Mouse (Mus musculus) embryonic facial prominence, embryonic 10.5 days (tissue): ENCODE data around the gene Bcan. TPM values are rescaled to one million over a fixed set of nuclear protein-coding genes. Genes with fewer than 3 reads are reported as not detected.
A peak's percentile ranks its signal among the peaks of the same experiment; 100 is the strongest.

ENCODE experiments used
- DNase-seq: peaks from one replicate; pipeline ENCODE4 v3.0.0-alpha.2; 2017; ENCODE audit warnings: low spot score
- H3K27ac ChIP-seq: fragments of 300-500 bp; sonication (generic); replicated peaks from 2 replicates; pipeline ENCODE4 v1.5.1; 2016; ENCODE audit warnings: mild to moderate bottlenecking
- H3K27me3 ChIP-seq: fragments of 300-500 bp; sonication (generic); replicated peaks from 2 replicates; pipeline ENCODE4 v1.6.1; 2016; ENCODE audit warnings: low read depth, mild to moderate bottlenecking; ENCODE audit not compliant: poor library complexity, severe bottlenecking
- H3K36me3 ChIP-seq: fragments of 300-500 bp; sonication (generic); replicated peaks from 2 replicates; pipeline ENCODE4 v1.6.1; 2016; ENCODE audit warnings: mild to moderate bottlenecking, moderate library complexity
- H3K4me1 ChIP-seq: fragments of 300-500 bp; sonication (generic); 2 replicates; pipeline ENCODE4 v1.6.1; 2016
- H3K4me3 ChIP-seq: fragments of 300-500 bp; sonication (generic); 2 replicates; pipeline ENCODE4 v1.5.1; 2016; ENCODE audit warnings: mild to moderate bottlenecking, moderate library complexity
- H3K9me3 ChIP-seq: fragments of 300-500 bp; sonication (generic); 2 replicates; pipeline ENCODE4 v1.6.1; 2016; ENCODE audit warnings: mild to moderate bottlenecking
- WGBS: fragments of 180-500 bp; shearing (Covaris S2); methylation state at CpG from one replicate; pipeline ENCODE4 v1.1.7; 2016; 5-methylcytosine and 5-hydroxymethylcytosine counted together
- polyA plus RNA-seq: library from polyadenylated mRNA; unstranded; fragments of >200 nt; fragmentation: Nextera tagmentation; extraction: Ambion mirVana; gene quantifications from 2 replicates; pipeline ENCODE4 v1.2.1, GENCODE M21; 2016

The Bcan gene
- polyA plus RNA-seq, 1 experiment from 2014 or later, result 0.32 TPM

- 8% methylated on average over 1 of the region's 1 CpGs for WGBS
- peak overlapping the region; percentile 94 for H3K27ac ChIP-seq
- peaks cover 5% of the 10 kb centered on the region; the same call in 1 of the 2 replicates for H3K27me3 ChIP-seq
- no peaks in the 10 kb centered on the region for H3K9me3 ChIP-seq
- H3K4me3 ChIP-seq, result peak overlapping the region; percentile 61
- peak; percentile 48 for DNase-seq
- H3K36me3 ChIP-seq, result peaks cover 14% of the 10 kb centered on the region
- H3K4me1 ChIP-seq, result peaks cover 45% of the 10 kb centered on the region
These were observed 41.1 kb downstream of the Bcan start for GRCm38 (mm10) chr3:87958967-87959366.

DNA sequence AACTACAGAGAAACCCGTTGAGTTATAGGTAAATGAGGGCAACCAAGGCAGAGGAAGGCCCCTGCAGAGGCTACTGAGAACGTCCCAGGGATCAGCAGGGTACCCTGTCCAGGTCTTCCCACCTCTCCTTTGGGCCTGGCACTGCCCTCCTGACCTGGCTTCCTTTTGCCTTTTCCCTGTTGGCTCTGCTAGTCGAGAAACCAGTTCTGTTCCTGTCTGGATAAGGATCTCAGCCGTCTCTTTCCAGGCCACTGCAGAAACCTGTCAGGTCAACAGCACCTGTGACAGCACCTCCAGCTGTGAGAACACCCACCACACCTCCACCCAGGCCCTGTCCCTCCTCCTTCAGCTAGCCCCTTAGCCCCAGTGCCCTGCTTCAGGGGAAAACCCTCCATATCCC lies 41.6 kb downstream of the Bcan start:
- peaks cover 46% of the 10 kb centered on the region for H3K4me1 ChIP-seq
- WGBS, result 21% methylated on average over 4 of the region's 4 CpGs
- H3K4me3 ChIP-seq, result peak overlapping the region; percentile 61
- H3K27ac ChIP-seq, result peak overlapping the region; percentile 94
- peaks cover 19% of the 10 kb centered on the region for H3K36me3 ChIP-seq
- H3K27me3 ChIP-seq, result peaks cover 5% of the 10 kb centered on the region; the same call in 1 of the 2 replicates
- no peak for DNase-seq
- no peaks in the 10 kb centered on the region for H3K9me3 ChIP-seq

- Histone ChIP-seq H3K36me3 (peaks cover 23% of the 10 kb centered on the region), H3K27ac (peak overlapping the region; percentile 94), H3K4me1 (peaks cover 50% of the 10 kb centered on the region), H3K4me3 (peak overlapping the region; percentile 61), H3K27me3 (peaks cover 5% of the 10 kb centered on the region; the same call in 1 of the 2 replicates), H3K9me3 (no peaks in the 10 kb centered on the region)
- WGBS, result 3% methylated on average over 1 of the region's 1 CpGs
- no peak for DNase-seq
These were observed 42.0 kb downstream of the Bcan start for GRCm38 (mm10) chr3:87958056-87958455.

DNA sequence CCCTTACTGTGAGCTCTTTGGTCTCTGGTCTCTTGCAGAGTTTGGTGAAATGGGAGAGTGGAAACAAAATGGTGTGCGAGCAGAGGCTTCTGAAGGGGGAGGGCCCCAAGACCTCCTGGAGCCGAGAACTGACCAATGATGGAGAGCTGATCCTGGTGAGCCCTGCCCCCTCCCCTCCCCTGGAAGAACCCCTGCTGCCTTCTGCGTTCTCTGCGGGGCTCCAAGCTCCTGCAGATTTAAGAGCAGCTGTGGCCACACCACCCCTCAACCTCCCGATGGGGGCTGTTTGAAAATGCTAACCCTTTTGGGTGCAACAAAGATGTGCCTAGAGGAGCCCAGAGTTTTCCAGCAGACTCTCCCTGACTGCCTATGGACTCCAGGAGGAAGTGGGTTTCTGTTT lies 47.6 kb downstream of the Bcan start:
- Histone ChIP-seq H3K4me3 (peak overlapping the region; percentile 78), H3K9me3 (no peaks in the 10 kb centered on the region), H3K36me3 (peaks cover 44% of the 10 kb centered on the region), H3K27ac (peak overlapping the region; percentile 74), H3K4me1 (peaks cover 68% of the 10 kb centered on the region), H3K27me3 (no peaks in the 10 kb centered on the region; the same call in 1 of the 2 replicates)
- DNase-seq, result peak; percentile 63
- WGBS, result 11% methylated on average over 5 of the region's 5 CpGs

DNA sequence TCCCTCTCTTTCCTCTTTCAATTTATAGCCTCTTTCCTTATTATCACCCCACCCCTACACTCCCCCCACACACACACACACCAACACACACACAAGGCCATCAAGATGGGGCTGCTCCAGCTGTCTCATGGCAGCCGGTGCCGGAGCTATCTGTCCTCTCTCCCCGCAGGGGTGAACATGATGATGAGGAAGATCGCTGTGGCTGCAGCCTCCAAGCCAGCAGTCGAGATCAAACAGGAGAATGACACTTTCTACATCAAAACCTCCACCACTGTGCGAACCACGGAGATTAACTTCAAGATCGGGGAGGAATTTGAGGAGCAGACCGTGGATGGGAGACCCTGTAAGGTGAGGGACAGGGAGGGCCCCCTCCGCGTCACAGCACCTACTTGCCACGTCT lies 48.1 kb downstream of the Bcan start:
- Histone ChIP-seq H3K9me3 (no peaks in the 10 kb centered on the region), H3K27ac (peak overlapping the region; percentile 74), H3K36me3 (peaks cover 44% of the 10 kb centered on the region), H3K27me3 (no peaks in the 10 kb centered on the region; the same call in 1 of the 2 replicates), H3K4me1 (peaks cover 71% of the 10 kb centered on the region), H3K4me3 (peak overlapping the region; percentile 78)
- WGBS, result 22% methylated on average over 12 of the region's 12 CpGs
- no peak for DNase-seq

GRCm38 (mm10) chr3:87949955-87950515 lies 50.0 kb downstream of the Bcan start:
- H3K36me3 ChIP-seq, result peaks cover 41% of the 10 kb centered on the region
- H3K27ac ChIP-seq, result peak overlapping the region; percentile 96
- no peaks in the 10 kb centered on the region for H3K9me3 ChIP-seq
- H3K27me3 ChIP-seq, result no peaks in the 10 kb centered on the region; the same call in 1 of the 2 replicates
- 1% methylated on average over 13 of the region's 13 CpGs for WGBS
- H3K4me3 ChIP-seq, result peak overlapping the region; percentile 78
- peak; percentile 77 for DNase-seq
- peaks cover 88% of the 10 kb centered on the region for H3K4me1 ChIP-seq

GRCm38 (mm10) chr3:87949266-87949954 lies 50.6 kb downstream of the Bcan start:
- WGBS, result under 1% methylated on average over 16 of the region's 16 CpGs
- peaks cover 94% of the 10 kb centered on the region for H3K4me1 ChIP-seq
- H3K36me3 ChIP-seq, result peaks cover 38% of the 10 kb centered on the region
- H3K27ac ChIP-seq, result peak overlapping the region; percentile 96
- H3K4me3 ChIP-seq, result peak overlapping the region; percentile 78
- H3K9me3 ChIP-seq, result no peaks in the 10 kb centered on the region
- DNase-seq, result peak; percentile 78
- no peaks in the 10 kb centered on the region; the same call in 1 of the 2 replicates for H3K27me3 ChIP-seq

DNA sequence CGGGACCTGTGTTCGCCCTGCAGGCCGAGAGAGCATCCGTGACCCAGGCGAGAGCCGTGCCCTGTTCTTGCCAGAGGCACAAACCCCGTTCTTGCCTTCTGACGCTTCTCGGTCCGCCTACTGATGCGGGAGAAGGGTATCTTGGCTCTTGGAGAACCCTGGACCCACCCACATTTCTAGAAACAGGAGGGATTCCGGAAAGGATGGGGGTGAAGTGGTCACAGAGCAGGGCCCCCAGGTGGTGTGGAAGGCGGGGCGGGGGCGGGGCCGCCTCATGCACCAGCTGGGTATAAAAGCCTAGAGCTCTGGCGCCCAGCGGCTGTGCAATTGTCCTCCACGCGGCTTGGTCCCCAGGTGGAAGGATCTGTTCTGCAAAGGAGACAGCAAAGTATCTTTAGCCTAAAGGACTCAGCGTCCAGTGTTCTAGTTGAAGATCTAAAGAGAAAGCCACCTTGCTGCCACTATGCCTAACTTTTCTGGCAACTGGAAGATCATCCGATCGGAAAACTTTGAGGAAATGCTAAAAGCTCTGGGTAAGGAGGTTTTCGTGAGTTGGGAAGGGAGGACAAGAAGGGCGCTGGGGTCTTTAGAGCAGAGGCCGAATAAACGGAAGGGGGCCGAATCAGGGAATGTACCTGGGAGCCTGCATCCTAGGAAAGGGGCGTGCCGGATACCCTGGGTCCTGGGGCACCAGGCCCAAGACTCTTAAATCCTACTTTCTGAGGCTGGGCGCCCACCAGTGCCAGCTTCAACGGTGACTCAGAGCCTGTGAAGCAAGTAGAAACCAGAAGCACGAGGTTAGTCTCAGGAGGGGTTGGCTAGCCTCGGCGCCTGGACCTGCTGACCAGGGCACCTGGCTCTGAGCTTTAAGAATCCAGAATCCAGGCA lies 51.4 kb downstream of the Bcan start, which contains the start of gene Crabp2:
Gene Crabp2, plus strand, starts transcription at position 289 of the 888 bp plus-strand sequence.
- DNase-seq, result peak; percentile 90
- peaks cover 37% of the 10 kb centered on the region for H3K36me3 ChIP-seq
- H3K27me3 ChIP-seq, result no peaks in the 10 kb centered on the region; the same call in 1 of the 2 replicates
- H3K4me1 ChIP-seq, result peaks cover 96% of the 10 kb centered on the region
- H3K27ac ChIP-seq, result peak within 1 kb of the TSS; percentile 96
- WGBS, result under 1% methylated on average over 35 of the region's 35 CpGs
- H3K4me3 ChIP-seq, result peak within 1 kb of the TSS; percentile 78
- H3K9me3 ChIP-seq, result no peaks in the 10 kb centered on the region

DNA sequence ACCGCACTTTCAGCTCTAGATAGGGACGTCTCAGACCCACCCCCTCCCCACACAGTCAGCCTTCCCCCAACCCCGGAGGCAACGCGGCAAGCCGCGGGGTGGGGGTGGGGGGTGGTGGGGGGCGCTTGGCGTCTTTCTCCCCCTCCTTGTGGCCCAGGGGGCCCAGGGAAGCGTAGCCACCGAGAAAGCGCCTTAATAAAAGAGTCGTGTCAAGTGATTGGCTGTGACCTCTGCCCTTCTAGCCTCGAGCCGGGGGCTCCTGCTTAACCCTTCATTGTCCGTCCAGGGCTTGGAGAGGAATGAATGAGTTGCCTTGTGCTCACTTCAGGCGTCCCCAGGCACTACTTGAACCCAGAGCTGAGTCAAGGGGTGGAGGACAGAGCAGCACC lies 52.2 kb downstream of the Bcan start:
- peaks cover 37% of the 10 kb centered on the region for H3K36me3 ChIP-seq
- 0% methylated on average over 17 of the region's 17 CpGs for WGBS
- peak; percentile 89 for DNase-seq
- peak overlapping the region; percentile 78 for H3K4me3 ChIP-seq
- H3K27me3 ChIP-seq, result no peaks in the 10 kb centered on the region; the same call in 1 of the 2 replicates
- H3K4me1 ChIP-seq, result peaks cover 89% of the 10 kb centered on the region
- no peaks in the 10 kb centered on the region for H3K9me3 ChIP-seq
- peak overlapping the region; percentile 96 for H3K27ac ChIP-seq

GRCm38 (mm10) chr3:87947056-87947810 lies 52.8 kb downstream of the Bcan start:
- peaks cover 83% of the 10 kb centered on the region for H3K4me1 ChIP-seq
- no peaks in the 10 kb centered on the region; the same call in 1 of the 2 replicates for H3K27me3 ChIP-seq
- H3K9me3 ChIP-seq, result no peaks in the 10 kb centered on the region
- H3K4me3 ChIP-seq, result peak overlapping the region; percentile 78
- peaks cover 36% of the 10 kb centered on the region for H3K36me3 ChIP-seq
- WGBS, result 1% methylated on average over 26 of the region's 26 CpGs
- peak overlapping the region; percentile 96 for H3K27ac ChIP-seq
- peak; percentile 62 for DNase-seq

GRCm38 (mm10) chr3:87946541-87946860 lies 53.5 kb downstream of the Bcan start:
- H3K4me1 ChIP-seq, result peaks cover 75% of the 10 kb centered on the region

More at GRCm38 (mm10) chr3:87946541-87946860, 53.5 kb downstream of the Bcan start:
- Histone ChIP-seq H3K36me3 (peaks cover 36% of the 10 kb centered on the region), H3K4me3 (peak overlapping the region; percentile 78), H3K27me3 (no peaks in the 10 kb centered on the region), H3K9me3 (no peaks in the 10 kb centered on the region), H3K27ac (peak overlapping the region; percentile 96)
- 6% methylated on average over 1 of the region's 1 CpGs for WGBS
- no peak for DNase-seq
